Mouse (Mus musculus): ENCODE data around the gene Efnb2. TPM values are rescaled to one million over a fixed set of nuclear protein-coding genes. Genes with fewer than 3 reads are reported as not detected.

Gene Efnb2
- polyA plus RNA-seq, 1 experiment from 2014 or later, result 18.3 TPM

GRCm38 (mm10) chr8:8592331-8592730, 68.7 kb downstream of the Efnb2 start:
- ATAC-seq (ENCODE audit: low FRiP score) (no peak), DNase-seq (ENCODE audit: low spot score, missing footprints) (no peak)
- no peaks in the 10 kb centered on the region for H3K9me3 ChIP-seq (ENCODE audit: control insufficient read depth, low read length)
- H3K27me3 ChIP-seq (ENCODE audit: control insufficient read depth, insufficient read depth, low read length), result no peaks in the 10 kb centered on the region; the same call in 1 of the 2 replicates
- H3K4me1 ChIP-seq (ENCODE audit: control insufficient read depth, insufficient read depth, low read length), result peaks cover 7% of the 10 kb centered on the region; the same call in 1 of the 2 replicates
- no peak overlapping the region for H3K9ac ChIP-seq (ENCODE audit: low read length)
- H3K36me3 ChIP-seq (ENCODE audit: control insufficient read depth, insufficient read depth, low read length), result no peaks in the 10 kb centered on the region
- no peak overlapping the region for H3K27ac ChIP-seq (ENCODE audit: low read depth, low read length)
- 91% methylated on average over 3 of the region's 3 CpGs for WGBS
- H3K4me3 ChIP-seq (ENCODE audit: low read depth, low read length), result no peak overlapping the region
- no peak overlapping the region for H3K4me2 ChIP-seq

- Histone ChIP-seq H3K27me3 (ENCODE audit: control insufficient read depth, insufficient read depth, low read length) (peaks cover 13% of the 10 kb centered on the region; the same call in 1 of the 2 replicates), H3K9ac (ENCODE audit: low read length) (no peak overlapping the region), H3K4me3 (ENCODE audit: low read depth, low read length) (no peak overlapping the region), H3K4me1 (ENCODE audit: control insufficient read depth, insufficient read depth, low read length) (no peaks in the 10 kb centered on the region), H3K4me2 (no peak overlapping the region), H3K9me3 (ENCODE audit: control insufficient read depth, low read length) (no peaks in the 10 kb centered on the region), H3K27ac (ENCODE audit: low read depth, low read length) (no peak overlapping the region), H3K36me3 (ENCODE audit: control insufficient read depth, insufficient read depth, low read length) (no peaks in the 10 kb centered on the region)
- 86% methylated on average over 4 of the region's 4 CpGs for WGBS
- ATAC-seq (ENCODE audit: low FRiP score), result no peak
- no peak for DNase-seq (ENCODE audit: low spot score, missing footprints)
These were observed 77.1 kb downstream of the Efnb2 start for GRCm38 (mm10) chr8:8583981-8584377.

- Histone ChIP-seq H3K27me3 (ENCODE audit: control insufficient read depth, insufficient read depth, low read length) (peaks cover 13% of the 10 kb centered on the region; the same call in 1 of the 2 replicates), H3K4me3 (ENCODE audit: low read depth, low read length) (no peak overlapping the region), H3K9ac (ENCODE audit: low read length) (no peak overlapping the region), H3K4me2 (no peak overlapping the region), H3K36me3 (ENCODE audit: control insufficient read depth, insufficient read depth, low read length) (no peaks in the 10 kb centered on the region), H3K4me1 (ENCODE audit: control insufficient read depth, insufficient read depth, low read length) (no peaks in the 10 kb centered on the region), H3K27ac (ENCODE audit: low read depth, low read length) (no peak overlapping the region), H3K9me3 (ENCODE audit: control insufficient read depth, low read length) (no peaks in the 10 kb centered on the region)
- no peak for ATAC-seq (ENCODE audit: low FRiP score)
- WGBS, result 93% methylated on average over 4 of the region's 4 CpGs
- DNase-seq (ENCODE audit: low spot score, missing footprints), result no peak
These were observed 77.6 kb downstream of the Efnb2 start for GRCm38 (mm10) chr8:8583290-8583980.

GRCm38 (mm10) chr8:8577770-8578303, 83.2 kb downstream of the Efnb2 start:
- Histone ChIP-seq H3K4me1 (ENCODE audit: control insufficient read depth, insufficient read depth, low read length) (peaks cover 22% of the 10 kb centered on the region), H3K9ac (ENCODE audit: low read length) (no peak overlapping the region), H3K36me3 (ENCODE audit: control insufficient read depth, insufficient read depth, low read length) (no peaks in the 10 kb centered on the region), H3K4me2 (no peak overlapping the region), H3K27me3 (ENCODE audit: control insufficient read depth, insufficient read depth, low read length) (peaks cover 24% of the 10 kb centered on the region), H3K4me3 (ENCODE audit: low read depth, low read length) (no peak overlapping the region), H3K9me3 (ENCODE audit: control insufficient read depth, low read length) (no peaks in the 10 kb centered on the region), H3K27ac (ENCODE audit: low read depth, low read length) (no peak overlapping the region)
- ATAC-seq (ENCODE audit: low FRiP score) (no peak), DNase-seq (ENCODE audit: low spot score, missing footprints) (no peak)
- WGBS, result 45% methylated on average over 11 of the region's 11 CpGs

- no peak for ATAC-seq (ENCODE audit: low FRiP score)
- H3K27me3 ChIP-seq (ENCODE audit: control insufficient read depth, insufficient read depth, low read length), result peaks cover 24% of the 10 kb centered on the region
These were observed 84.2 kb downstream of the Efnb2 start for GRCm38 (mm10) chr8:8576833-8577232.

GRCm38 (mm10) chr8:8576286-8576685, 84.8 kb downstream of the Efnb2 start:
- H3K4me1 ChIP-seq (ENCODE audit: control insufficient read depth, insufficient read depth, low read length), result peaks cover 25% of the 10 kb centered on the region

More at GRCm38 (mm10) chr8:8576833-8577232, 84.2 kb downstream of the Efnb2 start:
- H3K4me1 ChIP-seq (ENCODE audit: control insufficient read depth, insufficient read depth, low read length), result peaks cover 25% of the 10 kb centered on the region
- H3K27ac ChIP-seq (ENCODE audit: low read depth, low read length), result no peak overlapping the region
- DNase-seq (ENCODE audit: low spot score, missing footprints), result no peak
- no peak overlapping the region for H3K4me3 ChIP-seq (ENCODE audit: low read depth, low read length)
- H3K36me3 ChIP-seq (ENCODE audit: control insufficient read depth, insufficient read depth, low read length), result no peaks in the 10 kb centered on the region
- no peak overlapping the region for H3K4me2 ChIP-seq
- no peak overlapping the region for H3K9ac ChIP-seq (ENCODE audit: low read length)
- 91% methylated on average over 6 of the region's 6 CpGs for WGBS
- no peaks in the 10 kb centered on the region for H3K9me3 ChIP-seq (ENCODE audit: control insufficient read depth, low read length)

GRCm38 (mm10) chr8:8574521-8575499, 86.2 kb downstream of the Efnb2 start:
- DNase-seq (ENCODE audit: low spot score, missing footprints), result peak; percentile 96
- Histone ChIP-seq H3K4me1 (ENCODE audit: control insufficient read depth, insufficient read depth, low read length) (peaks cover 25% of the 10 kb centered on the region), H3K9me3 (ENCODE audit: control insufficient read depth, low read length) (peaks cover 3% of the 10 kb centered on the region; the same call in 1 of the 2 replicates), H3K27ac (ENCODE audit: low read depth, low read length) (no peak overlapping the region), H3K27me3 (ENCODE audit: control insufficient read depth, insufficient read depth, low read length) (peaks cover 23% of the 10 kb centered on the region), H3K4me3 (ENCODE audit: low read depth, low read length) (no peak overlapping the region), H3K4me2 (peak overlapping the region; percentile 26; the same call in 1 of the 2 replicates), H3K36me3 (ENCODE audit: control insufficient read depth, insufficient read depth, low read length) (no peaks in the 10 kb centered on the region), H3K9ac (ENCODE audit: low read length) (no peak overlapping the region)
- ATAC-seq (ENCODE audit: low FRiP score), result peak; percentile 93
- 19% methylated on average over 19 of the region's 19 CpGs for WGBS

More at GRCm38 (mm10) chr8:8576286-8576685, 84.8 kb downstream of the Efnb2 start:
- Histone ChIP-seq H3K4me2 (no peak overlapping the region), H3K9me3 (ENCODE audit: control insufficient read depth, low read length) (no peaks in the 10 kb centered on the region), H3K27ac (ENCODE audit: low read depth, low read length) (no peak overlapping the region), H3K36me3 (ENCODE audit: control insufficient read depth, insufficient read depth, low read length) (no peaks in the 10 kb centered on the region), H3K27me3 (ENCODE audit: control insufficient read depth, insufficient read depth, low read length) (peaks cover 24% of the 10 kb centered on the region), H3K4me3 (ENCODE audit: low read depth, low read length) (no peak overlapping the region), H3K9ac (ENCODE audit: low read length) (no peak overlapping the region)
- 40% methylated on average over 6 of the region's 6 CpGs for WGBS
- DNase-seq (ENCODE audit: low spot score, missing footprints) (no peak), ATAC-seq (ENCODE audit: low FRiP score) (peak; percentile 4; the same call in 1 of the 2 replicates)

- ATAC-seq (ENCODE audit: low FRiP score) (no peak), DNase-seq (ENCODE audit: low spot score, missing footprints) (peak; percentile 86)
- Histone ChIP-seq H3K4me1 (ENCODE audit: control insufficient read depth, insufficient read depth, low read length) (peaks cover 20% of the 10 kb centered on the region), H3K4me2 (no peak overlapping the region), H3K4me3 (ENCODE audit: low read depth, low read length) (no peak overlapping the region), H3K9ac (ENCODE audit: low read length) (no peak overlapping the region), H3K27me3 (ENCODE audit: control insufficient read depth, insufficient read depth, low read length) (peaks cover 15% of the 10 kb centered on the region), H3K36me3 (ENCODE audit: control insufficient read depth, insufficient read depth, low read length) (no peaks in the 10 kb centered on the region), H3K27ac (ENCODE audit: low read depth, low read length) (no peak overlapping the region), H3K9me3 (ENCODE audit: control insufficient read depth, low read length) (peaks cover 3% of the 10 kb centered on the region; the same call in 1 of the 2 replicates)
- 5% methylated on average over 5 of the region's 5 CpGs for WGBS
These were observed 88.8 kb downstream of the Efnb2 start for GRCm38 (mm10) chr8:8572272-8572671.

All from midbrain, embryonic 11.5 days (tissue).